Mouse (Mus musculus): Measurements from ENCODE around the gene Esrrg.

DNA sequence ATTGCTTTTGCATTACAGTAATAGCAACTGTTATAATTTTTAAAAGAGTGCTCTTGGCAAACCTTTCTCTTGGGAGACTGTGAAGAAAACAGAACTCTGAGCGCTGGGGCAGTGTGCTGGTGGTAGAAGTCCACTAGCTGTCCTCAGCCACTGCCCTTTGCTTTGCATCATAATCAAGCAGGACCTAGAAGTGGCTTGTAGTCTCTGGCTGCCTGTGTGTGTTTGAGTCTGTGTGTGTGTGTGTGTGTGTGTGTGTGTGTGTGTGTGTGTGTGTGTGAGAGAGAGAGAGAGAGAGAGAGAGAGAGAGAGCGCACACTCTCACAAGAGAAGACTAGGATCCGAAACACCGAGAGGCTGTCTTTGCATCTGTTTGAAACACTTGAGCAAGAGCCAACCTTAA lies 390.5 kb downstream of the Esrrg start:
- TF ChIP-seq CTCF (IDR thresholded peaks at IDR 0.05; ENCODE audit: insufficient read depth, low read depth, low read length) (no peak), POLR2A (IDR thresholded peaks at IDR 0.05; ENCODE audit: insufficient read depth, low read depth, low read length) (no peak)
